Mouse (Mus musculus): ENCODE results near the gene 1700013G24Rik.

DNA sequence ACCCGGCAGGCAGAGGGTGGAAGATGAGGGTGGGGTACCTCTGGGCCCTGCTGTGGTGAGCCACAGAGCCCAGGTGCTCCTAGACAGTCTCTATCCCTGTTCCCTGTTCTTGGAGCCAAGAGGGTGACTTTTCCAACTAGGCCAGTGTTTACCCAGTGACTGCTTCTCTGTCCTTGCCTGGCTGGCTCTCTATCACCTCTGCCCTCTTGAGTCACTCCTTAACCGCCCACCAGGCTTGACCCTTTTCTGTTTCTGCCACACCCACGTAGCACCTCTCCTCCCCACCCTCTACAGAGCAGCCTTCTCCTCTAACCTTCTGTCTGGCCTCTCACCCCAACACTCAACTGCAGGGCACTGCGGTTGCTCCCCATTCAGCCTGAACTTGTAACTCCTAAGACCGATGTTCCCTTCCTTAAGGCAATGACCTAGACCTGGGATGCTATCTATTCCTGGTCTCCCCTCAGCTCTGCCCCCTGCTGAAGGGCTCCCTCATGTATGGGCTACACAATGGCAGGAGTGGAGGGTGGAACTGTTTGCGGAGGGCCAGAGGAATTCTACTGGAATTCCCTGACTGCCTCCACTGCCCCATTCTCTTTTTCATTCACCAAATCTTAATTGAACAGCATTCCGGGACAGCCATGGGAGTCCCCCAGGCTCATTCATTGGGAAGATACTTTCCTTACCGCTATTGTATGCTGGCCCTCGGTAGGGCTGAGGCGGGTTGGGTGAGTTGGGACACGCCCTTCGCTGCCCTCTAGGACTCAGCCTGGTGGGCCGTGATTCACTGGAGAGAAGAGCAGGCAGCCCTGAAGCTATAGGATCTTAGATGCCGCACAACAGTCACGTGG lies 17.0 kb downstream of the 1700013G24Rik start:
- TF ChIP-seq POLR2A (IDR thresholded peaks at IDR 0.05; ENCODE audit: low read depth, low read length) (no peak), CTCF (IDR thresholded peaks at IDR 0.05; ENCODE audit: extremely low read depth, insufficient read length, insufficient replicate concordance, low read depth, low read length) (no peak)
